Mouse (Mus musculus): ENCODE data around the gene Gm21994. TPM values are rescaled to one million over a fixed set of nuclear protein-coding genes. Genes with fewer than 3 reads are reported as not detected.

Gene Gm21994
- total RNA-seq (2023): 1 to 10 TPM; 2.4 to 4.5 TPM

DNA sequence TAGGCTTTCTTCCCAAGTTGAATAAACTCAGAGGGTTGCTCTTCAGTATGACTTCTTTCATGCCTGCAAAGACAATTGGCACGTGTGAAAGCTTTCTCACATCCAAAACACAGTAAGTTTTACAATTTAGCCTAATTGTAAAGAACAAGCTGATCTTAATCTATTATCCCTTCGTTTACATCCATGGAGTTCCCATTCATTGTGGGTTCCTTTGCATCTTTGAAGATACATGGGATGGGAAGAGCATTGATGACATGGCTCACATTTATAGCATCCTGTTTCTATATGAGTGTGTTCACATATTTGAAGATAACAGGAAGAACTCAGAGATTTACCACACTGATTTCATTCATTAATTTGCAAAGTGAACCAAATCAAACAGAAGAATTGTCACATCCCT lies at the start of gene Gm21994:
Gene Gm21994 (minus strand): TSS at position 101 of the 400 bp plus-strand sequence.

DNA sequence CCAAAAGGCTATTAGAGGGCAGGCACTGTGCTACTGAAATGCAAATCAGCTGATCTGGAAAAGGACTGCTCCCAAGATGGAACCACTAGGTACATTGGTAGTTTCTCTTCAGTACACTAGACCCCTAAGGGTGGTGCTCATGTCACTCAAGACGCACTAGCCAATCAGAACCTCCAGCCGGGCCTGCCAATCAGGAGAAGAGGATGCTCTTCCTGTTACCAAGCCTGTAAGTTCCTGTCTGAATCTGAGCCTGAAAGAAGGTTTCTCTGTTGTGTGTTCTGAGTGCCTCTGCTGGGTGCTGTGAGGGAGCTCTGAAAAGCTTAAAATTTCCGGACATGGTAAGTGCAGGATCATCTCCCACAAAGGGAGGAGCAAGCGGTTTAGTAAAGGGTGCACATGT lies 1.9 kb upstream of the Gm21994 start, which contains the start of gene Gm14124:
Gene Gm14124 (plus strand): TSS at position 227 of the 400 bp plus-strand sequence.

DNA sequence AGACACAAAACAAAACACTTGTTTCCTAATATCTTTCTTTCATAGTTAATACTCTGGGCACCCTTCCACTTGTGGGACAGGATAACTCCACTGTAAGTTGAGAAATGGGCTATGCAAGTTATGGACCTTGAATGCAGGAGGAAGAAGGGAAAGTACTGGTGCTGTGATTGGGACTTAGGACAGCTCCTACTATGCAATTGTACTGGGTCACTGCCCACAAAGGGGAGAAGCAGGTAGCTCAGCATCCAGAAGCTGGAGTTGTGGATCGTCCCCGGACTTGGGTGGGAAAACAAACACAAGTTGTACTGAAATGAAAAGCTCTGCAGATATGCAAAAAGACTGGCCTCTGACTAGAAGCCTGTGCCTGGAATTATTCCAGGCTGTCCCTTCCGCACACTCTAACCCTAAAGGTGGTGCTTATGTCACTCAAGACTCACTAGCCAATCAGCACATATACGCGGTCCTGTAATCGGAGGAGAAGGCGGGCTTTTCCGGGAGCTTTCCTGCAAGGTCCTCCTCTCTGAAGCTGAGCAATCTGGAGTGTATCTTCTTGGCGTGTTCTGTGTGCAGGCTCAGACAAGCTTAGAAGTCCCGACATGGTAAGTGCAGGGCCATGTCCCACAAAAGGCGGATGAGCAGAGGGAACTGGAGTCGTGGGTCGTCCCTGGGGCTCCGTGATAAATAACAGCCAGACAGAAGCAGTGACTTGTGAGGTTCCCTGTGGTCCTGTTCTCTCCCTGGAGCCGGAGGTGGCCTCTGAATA lies 37.6 kb downstream of the Gm21994 start, which contains the start of gene Zfp937:
Gene Zfp937 (plus strand): TSS at position 474 of the 763 bp plus-strand sequence.

Other genes with a start within 250 kb of the Gm21994 start
- gene Zfp120, start 118.9 kb downstream of the Gm21994 start, total RNA-seq (2023): 1 to 10 TPM; 6.5 to 6.9 TPM
- gene Gm10770, start 75.9 kb downstream of the Gm21994 start, total RNA-seq (2023): not detected
- not detected for gene Gm14139, start 73.8 kb downstream of the Gm21994 start, total RNA-seq (2023)
- gene Zfp937, start 37.5 kb downstream of the Gm21994 start, total RNA-seq (2023): under 1 TPM; 0.64 to 0.77 TPM
- gene Gm14124, start 1.9 kb upstream of the Gm21994 start, total RNA-seq (2023): not detected
- not detected for gene Gm10130, start 68.1 kb upstream of the Gm21994 start, total RNA-seq (2023)
- 1 to 10 TPM in 1 of 2 experiments, under 1 TPM in 1; 0.56 to 2.2 TPM for gene 3300002I08Rik, start 107.2 kb upstream of the Gm21994 start, total RNA-seq (2023)
- gene Zfp442, start 195.9 kb upstream of the Gm21994 start, total RNA-seq (2023): under 1 TPM; 0.36 to 0.73 TPM
- under 1 TPM; 0.13 to 0.18 TPM for gene Zfp345, start 229.5 kb upstream of the Gm21994 start, total RNA-seq (2023)

Measured in neutrophil, adult 59 days (primary cell).